Mouse (Mus musculus) CH12.LX (cell line): Measurements from ENCODE around the gene Cradd.

Experiments used
- BHLHE40 ChIP-seq: IDR thresholded peaks from 2 replicates; pipeline ENCODE4 v1.6.1; 2011; ENCODE audit warnings: mild to moderate bottlenecking, low read depth, low read length, improper control_type of control experiment
- CTCF ChIP-seq, 2 experiments: IDR thresholded peaks in 1 of 2; conservative IDR thresholded peaks in 1 of 2; 2 replicates each; pipeline ENCODE4 v1.5.1; 2011 to 2012; ENCODE audit warnings: low read depth in 2 of 2, low read length in 2 of 2, improper control_type of control experiment in 1 of 2, inconsistent platforms in 1 of 2, mild to moderate bottlenecking in 1 of 2, moderate library complexity in 1 of 2
- EP300 ChIP-seq: IDR thresholded peaks from 2 replicates; pipeline ENCODE4 v1.6.1; 2011; ENCODE audit warnings: low read length, improper control_type of control experiment
- IRF4 ChIP-seq: IDR thresholded peaks from 2 replicates; pipeline ENCODE4 v1.6.1; 2014; ENCODE audit warnings: low read depth, mild to moderate bottlenecking, inconsistent platforms, low read length, improper control_type of control experiment
- MXI1 ChIP-seq: IDR thresholded peaks from 2 replicates; pipeline ENCODE4 v1.6.1; 2011; ENCODE audit warnings: mild to moderate bottlenecking, low read depth, low read length, improper control_type of control experiment
- NRF1 ChIP-seq: IDR thresholded peaks from 2 replicates; pipeline ENCODE4 v1.6.1; 2014; ENCODE audit warnings: low read depth, mild to moderate bottlenecking, inconsistent platforms, low read length, improper control_type of control experiment, moderate library complexity
- POLR2A ChIP-seq: IDR thresholded peaks from 2 replicates; pipeline ENCODE4 v1.6.1; 2011; ENCODE audit warnings: low read depth, mild to moderate bottlenecking, improper control_type of control experiment, low read length
- RAD21 ChIP-seq: IDR thresholded peaks from 2 replicates; pipeline ENCODE4 v1.6.1; 2011; ENCODE audit warnings: low read depth, mild to moderate bottlenecking, low read length, improper control_type of control experiment, moderate library complexity
- SIN3A ChIP-seq: IDR thresholded peaks from 2 replicates; pipeline ENCODE4 v1.6.1; 2012; ENCODE audit warnings: low read length, improper control_type of control experiment, inconsistent platforms
- USF1 ChIP-seq: IDR thresholded peaks from 2 replicates; pipeline ENCODE4 v1.6.1; 2014; ENCODE audit warnings: low read depth, mild to moderate bottlenecking, inconsistent platforms, low read length, improper control_type of control experiment

DNA sequence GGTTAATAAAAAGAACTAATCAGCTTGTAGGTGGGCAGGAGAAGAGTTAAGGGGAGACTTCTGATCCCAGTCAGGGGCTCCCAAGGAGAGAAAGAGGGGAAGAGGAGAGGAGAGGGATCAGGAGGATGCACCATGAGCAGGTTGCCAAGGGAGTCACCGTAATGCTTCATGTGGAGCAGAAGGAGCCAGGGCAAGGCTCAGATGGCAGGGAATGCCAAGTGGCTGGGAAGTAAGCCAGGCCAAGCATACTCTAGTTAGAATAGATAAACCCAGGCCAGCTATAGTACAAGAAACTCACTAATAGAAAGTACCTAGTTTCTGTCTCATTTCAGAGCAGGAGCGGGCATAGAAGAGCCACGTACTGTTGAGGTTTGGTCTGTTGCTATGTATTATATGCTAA is 43.6 kb downstream of the Cradd start:
- TF ChIP-seq BHLHE40 = no peak
- TF ChIP-seq NRF1 = no peak
- no peak for TF ChIP-seq MXI1
- TF ChIP-seq EP300 = no peak
- TF ChIP-seq POLR2A = no peak
- no peak for TF ChIP-seq CTCF (conservative IDR thresholded peaks at IDR 0.05 in 1 of 2, IDR thresholded peaks at IDR 0.05 in 1 of 2; ENCODE audit: low read depth in 2 of 2, low read length in 2 of 2)
- no peak for TF ChIP-seq IRF4
- TF ChIP-seq RAD21 = no peak
- TF ChIP-seq SIN3A = no peak
- TF ChIP-seq USF1 = no peak
